Mouse (Mus musculus) 416B (cell line): ENCODE measurements around the gene Esyt3.

Experiments
- DNase-seq: peaks from one replicate; pipeline ENCODE4 v3.0.0; 2011; ENCODE audit warnings: low read depth

Esyt3 gene

GRCm38 (mm10) chr9:99357921-99358692, at the start of gene Esyt3:
Esyt3 (minus strand) TSS chr9:99358557.
- no peak for DNase-seq

DNA sequence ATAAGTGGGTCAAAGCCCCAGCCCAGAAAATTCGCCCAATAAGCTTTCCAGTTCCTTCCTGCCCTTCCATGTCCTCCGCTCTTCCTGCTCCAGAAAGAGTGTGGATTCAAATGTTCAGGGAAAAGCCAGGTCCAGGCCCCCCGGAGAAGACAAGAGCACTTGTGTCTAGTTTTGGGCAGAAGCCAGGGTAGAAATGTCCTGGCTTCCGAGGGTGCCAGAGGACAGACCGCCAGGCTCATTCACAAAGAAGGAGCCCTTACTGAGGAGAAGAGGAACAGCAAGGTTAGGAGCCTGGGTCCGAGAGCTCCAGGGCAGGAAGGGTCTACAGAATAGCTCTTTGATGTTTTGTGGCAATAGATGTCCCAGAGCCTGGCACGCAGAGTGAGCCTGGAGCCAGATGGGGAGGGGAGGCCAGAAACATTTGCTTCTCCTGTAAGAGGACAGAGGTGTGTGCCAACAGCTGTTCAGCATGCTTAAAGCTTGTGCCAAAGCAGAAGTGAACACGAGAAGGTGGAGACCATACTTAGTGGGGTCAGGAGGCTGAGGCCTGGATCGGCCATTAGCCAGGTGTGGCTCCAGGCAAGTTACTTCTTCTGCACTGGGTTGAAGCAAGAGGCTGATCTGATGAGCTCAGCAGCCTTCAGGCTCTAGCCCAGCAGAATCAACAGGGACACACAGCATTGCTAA, 43.1 kb upstream of the Esyt3 start:
- DNase-seq, result no peak

- no peak for DNase-seq
Measured at GRCm38 (mm10) chr9:99400781-99401180, 42.4 kb upstream of the Esyt3 start.

DNA sequence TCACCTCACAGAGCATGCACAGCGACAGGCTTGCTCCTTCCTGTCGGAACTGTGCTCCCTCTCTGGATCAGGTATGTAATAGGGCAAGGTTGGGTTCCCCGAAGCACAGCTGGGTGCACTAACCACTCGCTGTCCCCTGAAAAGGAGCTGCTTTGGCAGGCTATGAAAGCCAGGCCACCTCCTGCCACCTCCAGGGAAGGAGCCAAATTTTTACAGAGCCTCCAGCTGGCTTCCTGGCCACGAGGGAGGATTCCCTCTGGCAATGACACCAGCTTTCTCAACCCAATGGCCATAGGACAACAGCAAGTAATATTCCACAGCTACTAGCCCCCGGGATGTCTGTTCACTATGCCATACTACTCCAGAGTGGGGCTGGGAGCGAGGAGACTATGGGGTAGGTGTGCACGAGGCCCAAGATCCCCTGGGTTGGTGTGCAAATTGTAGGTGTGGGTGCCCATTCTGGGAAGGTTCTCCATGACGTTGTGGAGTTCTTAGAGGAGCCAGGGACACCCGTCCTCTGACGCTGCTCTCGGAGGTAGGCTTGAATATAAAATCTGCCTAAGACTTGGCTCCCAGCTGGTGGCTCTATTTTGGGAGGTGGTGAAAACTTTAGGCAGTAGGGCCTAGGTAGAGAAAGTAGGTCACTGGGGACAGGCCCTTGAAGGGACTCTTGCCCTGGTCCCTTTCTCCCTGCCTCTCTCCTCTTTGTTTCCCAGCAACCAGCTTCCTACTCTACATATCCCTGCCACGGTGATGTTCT, 38.9 kb upstream of the Esyt3 start:
- no peak for DNase-seq

- DNase-seq, result no peak
Measured at GRCm38 (mm10) chr9:99394366-99394765, 36.0 kb upstream of the Esyt3 start.

DNA sequence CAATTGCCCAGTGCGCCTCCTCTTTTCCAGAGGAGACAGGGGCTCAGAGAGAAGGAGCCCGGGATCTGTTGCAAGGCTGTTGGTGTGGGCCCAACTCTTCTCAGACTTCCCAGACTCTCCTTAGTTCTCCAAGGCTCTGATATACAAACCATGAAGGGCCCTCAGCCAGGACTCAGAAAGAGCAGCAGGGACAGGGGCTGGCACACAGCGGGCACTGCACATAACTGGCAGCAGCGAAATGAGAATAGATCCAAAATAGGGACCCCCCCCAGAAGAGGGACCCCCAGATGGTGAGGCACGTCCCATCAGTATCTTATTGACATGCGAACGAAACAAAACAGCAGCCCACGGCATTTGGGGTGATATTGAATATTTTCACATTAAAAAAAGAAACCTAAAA, 34.8 kb upstream of the Esyt3 start:
- DNase-seq, result no peak

GRCm38 (mm10) chr9:99391557-99391956, 33.2 kb upstream of the Esyt3 start:
- peak; percentile 27 for DNase-seq

DNA sequence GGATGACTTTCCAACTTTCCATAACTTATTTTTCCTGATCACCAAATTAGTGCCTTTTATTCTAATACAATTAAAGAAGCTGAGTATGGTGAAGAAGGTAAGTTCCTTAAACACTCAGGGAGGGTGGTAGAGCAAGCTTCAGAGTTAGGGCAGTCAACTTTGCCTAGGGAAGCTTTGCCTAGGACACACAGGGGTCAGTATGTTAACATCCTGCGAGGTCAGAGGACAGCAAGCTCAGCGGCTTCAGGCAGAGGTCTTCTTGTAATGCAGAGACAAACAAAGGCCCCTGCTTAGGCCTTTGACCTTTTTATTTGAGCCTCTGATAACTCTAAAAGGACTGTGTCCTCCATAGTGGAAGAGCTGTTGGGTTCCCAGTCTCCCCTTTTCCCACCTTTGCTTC, 32.4 kb upstream of the Esyt3 start:
- DNase-seq, result no peak

DNA sequence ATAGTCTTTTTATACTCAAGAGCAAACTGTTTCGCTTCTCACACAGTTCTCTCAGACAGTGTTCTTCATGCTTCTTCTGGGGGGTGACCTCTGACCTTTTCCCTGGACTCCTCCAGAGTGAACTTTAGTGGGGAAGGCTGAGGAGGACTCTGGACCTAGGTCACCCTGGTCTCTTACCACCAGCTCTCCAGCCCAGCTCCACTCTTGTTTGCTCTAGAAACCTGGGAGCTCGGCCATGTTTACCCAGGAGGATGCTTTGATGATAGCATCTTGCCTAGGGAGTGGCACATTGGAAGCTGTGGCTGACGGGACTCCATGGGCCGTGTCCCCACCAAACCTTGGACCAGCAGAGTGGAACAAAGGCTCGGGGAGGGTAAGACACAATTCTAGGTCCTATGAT, 31.8 kb upstream of the Esyt3 start:
- no peak for DNase-seq

- no peak for DNase-seq
Measured at GRCm38 (mm10) chr9:99389506-99389905, 31.1 kb upstream of the Esyt3 start.

GRCm38 (mm10) chr9:99388856-99389255, 30.5 kb upstream of the Esyt3 start:
- no peak for DNase-seq

GRCm38 (mm10) chr9:99388078-99388477, 29.7 kb upstream of the Esyt3 start:
- no peak for DNase-seq

DNA sequence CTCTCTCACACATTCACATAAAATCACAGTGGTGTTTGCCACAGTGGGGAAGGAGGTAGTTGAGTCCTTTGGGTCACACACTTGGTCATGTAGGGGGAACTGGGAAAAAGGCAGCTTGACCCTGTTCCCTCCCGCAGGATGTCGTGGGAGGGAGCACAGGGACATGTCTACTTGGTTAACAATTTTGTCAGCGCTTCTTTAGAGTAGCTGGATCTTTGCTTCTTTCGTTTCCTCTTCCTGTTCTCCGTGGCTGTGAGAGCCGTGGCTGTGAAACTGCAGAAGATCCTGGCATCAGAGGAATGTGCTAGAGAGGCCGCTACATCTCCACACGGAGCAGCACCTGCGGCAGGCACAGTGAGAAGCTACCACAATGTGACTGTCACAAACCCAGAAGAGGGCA, 24.2 kb upstream of the Esyt3 start:
- no peak for DNase-seq

DNA sequence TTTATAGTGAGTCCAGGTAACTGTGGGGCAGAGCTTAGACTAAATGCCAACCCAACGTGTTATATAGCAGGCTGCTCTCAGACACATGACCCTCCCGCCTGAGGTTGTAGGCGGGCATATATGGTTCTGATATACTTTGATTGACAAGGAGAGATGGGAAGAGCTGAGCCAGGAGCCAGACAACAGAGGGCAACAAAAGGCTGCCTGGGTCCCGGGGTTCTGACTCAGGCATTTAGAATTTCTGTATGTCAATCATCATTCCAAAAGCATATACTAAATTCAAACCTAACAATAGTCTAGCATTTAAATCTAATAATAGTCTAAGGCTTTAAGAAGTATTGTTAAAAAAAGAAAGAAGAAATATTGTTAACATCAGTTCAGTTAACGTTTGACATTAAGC, 20.8 kb upstream of the Esyt3 start:
- no peak for DNase-seq

DNA sequence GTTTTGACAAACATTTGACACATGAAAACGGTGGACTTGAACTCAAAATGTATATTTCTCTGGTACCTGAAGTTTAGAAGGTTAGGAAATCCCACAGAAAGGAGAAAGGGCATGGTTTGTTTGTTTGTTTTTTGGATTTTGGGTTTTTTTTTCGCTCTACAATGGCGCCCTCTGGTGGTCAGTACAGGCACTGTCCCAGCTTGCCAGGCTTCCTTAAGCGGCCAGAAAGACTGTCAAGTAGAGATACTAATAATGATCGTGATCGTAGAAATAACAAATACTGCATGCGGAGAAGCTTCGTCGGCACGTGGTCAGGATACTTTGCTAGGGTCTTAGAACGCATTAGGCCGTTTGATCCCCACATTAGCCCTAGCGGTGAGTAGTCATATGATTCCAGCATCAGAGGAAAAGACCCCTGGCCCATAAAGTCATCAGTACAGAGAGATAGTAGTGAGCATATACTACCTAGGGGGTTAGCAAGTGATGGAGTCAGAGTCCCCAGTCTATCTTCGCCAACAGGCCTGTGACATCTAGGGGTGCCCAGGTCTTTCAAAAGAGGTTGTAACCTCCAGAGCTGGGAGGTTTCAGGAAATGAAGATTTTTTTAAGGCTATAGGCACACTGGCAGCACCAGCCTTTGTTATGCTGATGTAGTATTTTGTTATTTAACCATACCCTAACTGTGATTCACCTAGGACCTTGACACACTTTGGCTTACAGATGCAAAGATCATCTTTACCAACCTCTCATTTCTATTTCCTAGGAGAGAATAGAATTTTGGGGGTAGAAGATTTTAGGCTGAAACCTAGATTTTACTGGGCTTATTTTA, 18.4 kb upstream of the Esyt3 start:
- peak; percentile 58 for DNase-seq

- DNase-seq, result no peak
Measured at GRCm38 (mm10) chr9:99368431-99368830, 10.1 kb upstream of the Esyt3 start.

DNA sequence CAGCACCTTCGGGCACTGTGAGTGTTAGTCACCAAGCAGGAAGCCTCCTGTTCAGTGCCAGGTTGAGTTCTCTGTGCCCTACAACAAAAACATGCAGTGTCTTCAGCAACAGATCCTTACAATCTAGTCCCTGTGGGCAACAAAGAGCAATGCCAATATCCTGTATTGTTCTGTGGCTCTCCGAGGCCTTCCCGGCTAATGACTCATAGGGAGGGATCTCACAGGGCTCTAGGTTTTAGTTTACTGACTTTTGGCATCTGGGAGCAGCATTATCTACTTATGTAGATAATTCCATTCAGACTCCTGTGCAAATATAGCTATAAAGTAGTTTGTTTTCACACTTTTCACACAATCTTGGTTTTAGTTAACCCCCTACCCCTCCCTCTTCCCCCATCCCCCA, 7.5 kb upstream of the Esyt3 start:
- no peak for DNase-seq

- no peak for DNase-seq
Measured at GRCm38 (mm10) chr9:99363076-99363475, 4.7 kb upstream of the Esyt3 start.

DNA sequence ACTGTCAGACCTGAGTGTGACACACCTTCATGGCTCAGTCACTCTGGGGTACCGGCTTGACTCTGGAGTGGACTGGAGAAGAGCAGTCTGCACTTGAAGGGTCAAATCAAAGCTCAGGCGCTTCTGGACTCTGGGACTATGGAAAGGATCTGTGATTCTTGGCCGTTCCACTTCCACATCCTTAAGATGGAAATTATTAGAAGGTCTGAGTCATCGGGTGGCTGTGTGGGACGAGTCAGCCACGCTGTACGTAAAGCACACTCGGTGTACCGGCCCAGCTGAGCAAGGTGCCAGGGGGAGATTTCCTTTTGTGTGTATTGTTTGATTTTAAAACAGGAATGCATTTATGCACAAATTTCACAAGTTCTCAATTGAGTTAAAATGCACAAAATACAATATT, 3.6 kb upstream of the Esyt3 start:
- no peak for DNase-seq

GRCm38 (mm10) chr9:99359012-99359411, 655 bp upstream of the Esyt3 start:
- no peak for DNase-seq

- DNase-seq, result no peak
Measured at GRCm38 (mm10) chr9:99357561-99357920, 816 bp downstream of the Esyt3 start.

DNA sequence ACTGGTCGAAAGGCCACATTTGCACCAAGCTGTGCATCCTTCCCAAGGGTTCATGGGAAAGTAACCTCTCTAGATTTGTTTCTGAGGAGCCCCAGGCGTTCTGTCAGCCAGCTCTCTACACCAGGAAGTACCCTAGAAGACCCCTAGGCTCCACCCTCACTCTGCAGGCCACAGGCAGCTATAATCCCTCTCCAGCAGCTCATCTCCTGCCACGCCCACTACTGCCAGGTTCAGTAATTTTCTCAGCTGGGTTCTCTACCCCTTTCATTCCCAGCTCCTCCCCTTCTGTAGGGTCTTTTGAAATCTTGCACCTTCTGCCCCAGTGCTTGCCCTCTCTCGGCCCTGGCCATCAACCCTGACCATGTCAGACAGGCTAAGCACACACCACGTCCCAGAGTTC, 2.4 kb downstream of the Esyt3 start:
- DNase-seq, result no peak
